8 mouse cellular contexts compared by ENCODE assay signal in the genomic region with DNA sequence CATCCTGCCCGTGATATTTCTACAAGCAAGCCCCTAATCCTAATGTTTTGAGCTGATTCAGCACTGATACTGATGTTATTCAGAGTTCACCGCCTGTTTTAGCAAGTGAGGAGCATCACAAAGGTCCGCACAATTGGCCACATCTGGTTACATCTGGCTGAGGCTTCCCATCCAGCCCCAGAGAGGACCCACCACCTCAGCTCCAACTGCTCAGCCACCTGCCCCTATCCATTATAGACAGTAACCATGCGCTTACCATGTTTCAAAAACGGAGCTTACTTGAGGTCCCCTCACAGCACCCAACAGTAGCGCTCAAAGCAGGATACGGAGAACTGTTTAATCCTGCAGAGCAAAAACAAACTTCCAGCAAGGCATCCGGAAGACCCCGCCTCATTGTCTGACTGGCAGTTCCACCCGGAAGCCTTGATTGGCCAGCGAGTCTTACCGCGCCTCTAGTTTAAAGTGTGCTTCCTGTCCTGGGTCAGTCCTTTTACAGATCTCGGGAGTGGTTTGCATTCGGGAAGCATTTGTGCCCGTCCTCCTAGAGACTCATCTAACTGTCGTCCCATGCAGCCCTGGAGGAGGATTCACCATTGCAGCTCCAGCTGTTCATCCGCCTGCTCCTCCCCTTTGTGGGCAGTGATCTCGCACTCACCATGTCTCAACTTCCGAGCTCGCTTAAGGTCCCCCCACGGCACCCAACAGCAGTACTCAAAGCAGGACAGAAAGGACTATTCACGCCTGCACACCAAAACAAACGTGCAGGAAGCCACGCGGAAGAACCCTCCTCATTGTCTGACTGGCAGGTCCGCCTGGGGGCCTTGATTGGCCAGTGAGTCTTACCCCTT.
DNase-seq lines count a peak whose midpoint lies in the region; ATAC-seq lines count a peak whose summit lies in the region.
"Not testable (repeated sequence)": the region's sequence is repeated elsewhere in the genome, so short reads cannot be mapped to it uniquely, and the experiment has no call there.

No protein-coding gene starts in this region.

- H3K9ac ChIP-seq in hindbrain, embryonic 12.5 days: peak overlapping the region; percentile 67

- not testable (repeated sequence) for H3K36me3 ChIP-seq in hindbrain, embryonic 12.5 days

- peak; percentile 99 for ATAC-seq in hindbrain, embryonic 12.5 days (ENCODE audit: low FRiP score)

- not testable (repeated sequence) for H3K9me3 ChIP-seq in hindbrain, embryonic 12.5 days (replicated peaks)

- peak overlapping the region; percentile 74 for H3K4me2 ChIP-seq in hindbrain, embryonic 12.5 days (replicated peaks)

- peak overlapping the region; percentile 54 for H3K4me3 ChIP-seq in hindbrain, embryonic 12.5 days

- peak overlapping the region; percentile 49 for H3K27ac ChIP-seq in hindbrain, embryonic 12.5 days

- 3% methylated on average over 27 of the region's 27 CpGs for WGBS in hindbrain, embryonic 12.5 days

- DNase-seq in NIH3T3 (ENCODE audit: low read depth): peak; percentile 83
- peak; percentile 74 to 75 for DNase-seq in cerebellum, postnatal 10 days
- peak; percentile 68 to 72 for DNase-seq in frontal cortex, postnatal 10 days (ENCODE audit: low spot score in 2 of 2)
- DNase-seq in layer of hippocampus, postnatal 14 days (ENCODE audit: low spot score in 2 of 2): peak; percentile 68 to 86
- DNase-seq in lung, postnatal 14 days: peak; percentile 75
- peak; percentile 28 for DNase-seq in retina, adult 2 months (ENCODE audit: low read depth, low spot score)
- peak; percentile 69 to 78 for DNase-seq in thymus, postnatal 36 days

- H3K4me1 ChIP-seq in hindbrain, embryonic 12.5 days: not testable (repeated sequence)

- H3K27me3 ChIP-seq in hindbrain, embryonic 12.5 days: not testable (repeated sequence)

Comparison
In these comparisons a context has a peak if more than half of its experiments do, and no peak if none do; other contexts are left out.
1. Peak in every context shown above with its lines: DNase-seq, ATAC-seq, H3K4me3 ChIP-seq and H3K27ac ChIP-seq.
2. DNase-seq: peak in every context shown above with its lines; median percentile 83 in NIH3T3; 77 in layer of hippocampus, postnatal 14 days; 75 in lung, postnatal 14 days; 74 in cerebellum, postnatal 10 days; 74 in thymus, postnatal 36 days; 70 in frontal cortex, postnatal 10 days; 28 in retina, adult 2 months.